1 mouse cellular context compared by ENCODE assay signal in genomic region chr11:117254161-117255107, GRCm38 (mm10).
TF ChIP-seq lines count a peak whose summit lies in the region.

No protein-coding gene starts in this region.

TF ChIP-seq in CH12.LX, 34 proteins besides CTCF, POLR2A, EP300 and RAD21 (continued from another document):
- TF ChIP-seq MXI1 (IDR thresholded peaks at IDR 0.05; ENCODE audit: low read depth, low read length) (no peak; the same call in 1 of the 2 replicates), SIN3A (IDR thresholded peaks at IDR 0.05; ENCODE audit: low read length) (peak; percentile 60; the same call in 1 of the 2 replicates), E2F4 (IDR thresholded peaks at IDR 0.05; ENCODE audit: insufficient replicate concordance, low read depth, low read length) (no peak), USF1 (IDR thresholded peaks at IDR 0.05; ENCODE audit: low read depth, low read length) (no peak), NELFE (IDR thresholded peaks at IDR 0.05; ENCODE audit: low read depth, low read length) (peak; percentile 34; the same call in 1 of the 2 replicates), ETS1 (conservative IDR thresholded peaks at IDR 0.05; ENCODE audit: low read depth, low read length) (peak; percentile 64), ELF1 (IDR thresholded peaks at IDR 0.05; ENCODE audit: low read depth, low read length) (peak; percentile 54; the same call in 1 of the 2 replicates), SMC3 (IDR thresholded peaks at IDR 0.05; ENCODE audit: low read depth, low read length) (peak; percentile 56), TCF12 (IDR thresholded peaks at IDR 0.05; ENCODE audit: low read depth, low read length) (peak; percentile 92), MAX (IDR thresholded peaks at IDR 0.05; ENCODE audit: low read length) (peak; percentile 38), CHD1 (IDR thresholded peaks at IDR 0.05; ENCODE audit: low read depth, low read length) (0 out of 2 replicates have a peak, but pooled peaks have one; percentile 26), IRF4 (IDR thresholded peaks at IDR 0.05; ENCODE audit: low read depth, low read length) (0 out of 2 replicates have a peak, but pooled peaks have one; percentile 40), MEF2A (IDR thresholded peaks at IDR 0.05; ENCODE audit: borderline replicate concordance, low read depth, low read length) (peak; percentile 52), BHLHE40 (IDR thresholded peaks at IDR 0.05; ENCODE audit: low read depth, low read length) (peak; percentile 92)
